Mouse (Mus musculus) megakaryocyte progenitor cell, adult 5-6 weeks (primary cell): ENCODE measurements at regions not wholly inside any gene's neighbourhood (a gene's known extent, or its start where the extent isn't known, plus 50 kb on each side); places are given as distances from the start of the nearest gene placed in this dataset.

Experiments used
- ATAC-seq: replicated peaks from 2 replicates; pipeline ENCODE4 v1.8.0; 2016; ENCODE audit warnings: mild to moderate bottlenecking, moderate TSS enrichment, inconsistent platforms; ENCODE audit not compliant: poor library complexity

- no peak for ATAC-seq
Observed at GRCm38 (mm10) chr14:105504376-105504775, 246.0 kb downstream of the Ndfip2 start.

GRCm38 (mm10) chr14:105503806-105504205 lies 245.4 kb downstream of the Ndfip2 start:
- ATAC-seq: no peak

GRCm38 (mm10) chr14:105502633-105502975 lies 244.2 kb downstream of the Ndfip2 start:
- ATAC-seq: no peak

- ATAC-seq: no peak
Observed at GRCm38 (mm10) chr14:105501792-105502632, 243.6 kb downstream of the Ndfip2 start.

GRCm38 (mm10) chr14:105500966-105501741 lies 242.8 kb downstream of the Ndfip2 start:
- peak; percentile 30; the same call in 1 of the 2 replicates for ATAC-seq

GRCm38 (mm10) chr14:105499319-105499895 lies 241.0 kb downstream of the Ndfip2 start:
- peak; percentile 42 for ATAC-seq

GRCm38 (mm10) chr14:105498155-105498906 lies 240.0 kb downstream of the Ndfip2 start:
- peak; percentile 30; the same call in 1 of the 2 replicates for ATAC-seq

- no peak for ATAC-seq
Observed at GRCm38 (mm10) chr14:105495161-105495560, 236.8 kb downstream of the Ndfip2 start.

GRCm38 (mm10) chr14:105494415-105494814 lies 236.0 kb downstream of the Ndfip2 start:
- ATAC-seq: no peak

- ATAC-seq: no peak
Observed at GRCm38 (mm10) chr14:105490158-105490557, 231.8 kb downstream of the Ndfip2 start.

- ATAC-seq: peak; percentile 72
Observed at GRCm38 (mm10) chr14:105483352-105484083, 225.1 kb downstream of the Ndfip2 start.

GRCm38 (mm10) chr14:105482644-105483351 lies 224.4 kb downstream of the Ndfip2 start:
- peak; percentile 76 for ATAC-seq

- ATAC-seq: peak; percentile 40
Observed at GRCm38 (mm10) chr14:105480048-105480447, 221.7 kb downstream of the Ndfip2 start.

GRCm38 (mm10) chr14:105474991-105475553 lies 216.7 kb downstream of the Ndfip2 start:
- peak; percentile 61 for ATAC-seq

- no peak; the same call in 1 of the 2 replicates for ATAC-seq
Observed at GRCm38 (mm10) chr14:105448919-105449458, 190.6 kb downstream of the Ndfip2 start.

- ATAC-seq: no peak
Observed at GRCm38 (mm10) chr14:105447088-105447487, 188.7 kb downstream of the Ndfip2 start.

GRCm38 (mm10) chr14:105435343-105435742 lies 177.0 kb downstream of the Ndfip2 start:
- ATAC-seq: peak; percentile 76

- no peak for ATAC-seq
Observed at GRCm38 (mm10) chr14:105433456-105433855, 175.1 kb downstream of the Ndfip2 start.

- ATAC-seq: no peak
Observed at GRCm38 (mm10) chr14:105432670-105433069, 174.3 kb downstream of the Ndfip2 start.
